Mouse (Mus musculus) thymus, adult 2 months (tissue): ENCODE data around the gene Utp11. TPM values are rescaled to one million over a fixed set of nuclear protein-coding genes. Genes with fewer than 3 reads are reported as not detected.

Experiments used
- DNase-seq: peaks from one replicate; pipeline ENCODE4 v3.0.0; 2021
- H3K27ac ChIP-seq: fragments of 200-500 bp; 2 replicates; pipeline ENCODE4 v1.5.1; 2012; ENCODE audit warnings: low read length, control low read depth; ENCODE audit not compliant: control insufficient read depth, insufficient read depth
- H3K27me3 ChIP-seq: fragments of 200-500 bp; 2 replicates; pipeline ENCODE4 v1.6.1; 2012; ENCODE audit warnings: mild to moderate bottlenecking, low read length, moderate library complexity, mixed read lengths; ENCODE audit not compliant: control insufficient read depth, insufficient read depth
- H3K36me3 ChIP-seq: fragments of 200-500 bp; 2 replicates; pipeline ENCODE4 v1.6.1; 2012; ENCODE audit warnings: mild to moderate bottlenecking, low read length, moderate library complexity; ENCODE audit not compliant: control insufficient read depth, insufficient read depth
- H3K4me1 ChIP-seq: fragments of 200-500 bp; replicated peaks from 2 replicates; pipeline ENCODE4 v1.6.1; 2012; ENCODE audit warnings: low read length; ENCODE audit not compliant: control insufficient read depth, insufficient read depth
- H3K4me3 ChIP-seq: fragments of 200-500 bp; 2 replicates; pipeline ENCODE4 v1.5.1; 2012; ENCODE audit warnings: mild to moderate bottlenecking, low read length, control low read depth, moderate library complexity; ENCODE audit not compliant: control insufficient read depth, insufficient read depth
- CTCF ChIP-seq: fragments of 200-500 bp; IDR thresholded peaks from 2 replicates; pipeline ENCODE4 v1.5.1; 2012; ENCODE audit warnings: mild to moderate bottlenecking, control low read depth, low read length, moderate library complexity, borderline replicate concordance; ENCODE audit not compliant: control insufficient read depth, poor library complexity, insufficient read depth; ENCODE audit errors: extremely low read depth
- POLR2A ChIP-seq: fragments of 200-500 bp; IDR thresholded peaks from 2 replicates; pipeline ENCODE4 v1.6.1; 2012; ENCODE audit warnings: mild to moderate bottlenecking, low read length, control low read depth, moderate library complexity; ENCODE audit not compliant: control insufficient read depth, poor library complexity, insufficient read depth; ENCODE audit errors: extremely low read depth
- WGBS: fragments of 180-500 bp; shearing (Covaris S2); methylation state at CpG from one replicate; pipeline ENCODE4 v1.1.7; 2018; 5-methylcytosine and 5-hydroxymethylcytosine counted together
- polyA plus RNA-seq: library from polyadenylated mRNA; depleted of rRNA; stranded (reverse); fragments of >200 nt; gene quantifications from 2 replicates; pipeline ENCODE4 v1.2.3, GENCODE M21; 2012

Gene Utp11
- polyA plus RNA-seq, 1 experiment, result 6.3 TPM

- WGBS, result 84% methylated on average over 4 of the region's 4 CpGs
- Histone ChIP-seq H3K4me1 (no peaks in the 10 kb centered on the region), H3K27me3 (no peaks in the 10 kb centered on the region), H3K27ac (no peak overlapping the region), H3K36me3 (peaks cover 47% of the 10 kb centered on the region), H3K4me3 (no peak overlapping the region)
- no peak for TF ChIP-seq POLR2A
- no peak for TF ChIP-seq CTCF
- DNase-seq, result no peak
Observed at GRCm38 (mm10) chr4:124685004-124685403, 8.4 kb downstream of the Utp11 start.

GRCm38 (mm10) chr4:124683474-124683873 lies 9.9 kb downstream of the Utp11 start:
- H3K27me3 ChIP-seq, result no peaks in the 10 kb centered on the region
- TF ChIP-seq CTCF, result no peak
- TF ChIP-seq POLR2A, result no peak
- no peak overlapping the region for H3K4me3 ChIP-seq
- H3K27ac ChIP-seq, result no peak overlapping the region
- peaks cover 61% of the 10 kb centered on the region for H3K36me3 ChIP-seq
- no peak for DNase-seq
- 85% methylated on average over 4 of the region's 4 CpGs for WGBS
- H3K4me1 ChIP-seq, result no peaks in the 10 kb centered on the region

GRCm38 (mm10) chr4:124682270-124682669 lies 11.1 kb downstream of the Utp11 start:
- peak; percentile 14 for DNase-seq
- no peaks in the 10 kb centered on the region for H3K27me3 ChIP-seq
- H3K4me1 ChIP-seq, result no peaks in the 10 kb centered on the region
- 55% methylated on average over 7 of the region's 7 CpGs for WGBS
- TF ChIP-seq POLR2A (no peak), CTCF (no peak)
- H3K4me3 ChIP-seq, result no peak overlapping the region
- peaks cover 61% of the 10 kb centered on the region for H3K36me3 ChIP-seq
- H3K27ac ChIP-seq, result no peak overlapping the region

- no peak overlapping the region for H3K4me3 ChIP-seq
- H3K27ac ChIP-seq, result no peak overlapping the region
- peaks cover 24% of the 10 kb centered on the region for H3K36me3 ChIP-seq
- TF ChIP-seq POLR2A, result no peak
- no peak for TF ChIP-seq CTCF
- WGBS, result 93% methylated on average over 6 of the region's 6 CpGs
- H3K4me1 ChIP-seq, result no peaks in the 10 kb centered on the region
- H3K27me3 ChIP-seq, result peaks cover 2% of the 10 kb centered on the region; the same call in 1 of the 2 replicates
- no peak for DNase-seq
Observed at GRCm38 (mm10) chr4:124675958-124676357, 17.4 kb downstream of the Utp11 start.

GRCm38 (mm10) chr4:124675037-124675436 lies 18.4 kb downstream of the Utp11 start:
- Histone ChIP-seq H3K36me3 (peaks cover 14% of the 10 kb centered on the region), H3K27ac (no peak overlapping the region), H3K4me3 (no peak overlapping the region), H3K4me1 (no peaks in the 10 kb centered on the region), H3K27me3 (peaks cover 2% of the 10 kb centered on the region; the same call in 1 of the 2 replicates)
- no peak for DNase-seq
- no peak for TF ChIP-seq POLR2A
- TF ChIP-seq CTCF, result peak; percentile 79; the same call in 1 of the 2 replicates
- WGBS, result 17% methylated on average over 4 of the region's 4 CpGs

GRCm38 (mm10) chr4:124674334-124675032 lies 18.9 kb downstream of the Utp11 start:
- 87% methylated on average over 17 of the region's 17 CpGs for WGBS
- no peak overlapping the region for H3K4me3 ChIP-seq
- H3K27me3 ChIP-seq, result peaks cover 2% of the 10 kb centered on the region; the same call in 1 of the 2 replicates
- DNase-seq, result no peak
- no peak overlapping the region for H3K27ac ChIP-seq
- H3K36me3 ChIP-seq, result peaks cover 9% of the 10 kb centered on the region
- H3K4me1 ChIP-seq, result no peaks in the 10 kb centered on the region
- no peak for TF ChIP-seq POLR2A
- TF ChIP-seq CTCF, result no peak
